ENCODE assay signal across 13 mouse cellular contexts in genomic region chr9:120116184-120116624, GRCm38 (mm10). TPM values are rescaled to one million over a fixed set of nuclear protein-coding genes. Genes with fewer than 3 reads are reported as not detected.
A peak's percentile ranks its signal among the peaks of the same experiment; 100 is the strongest.
DNase-seq lines count a peak whose midpoint lies in the region; ATAC-seq lines count a peak whose summit lies in the region.
"Had no signal": no experiment of that assay in that cellular context is flagged by ENCODE, and none has a peak within 500 bp of the region (broad histone marks: within the 10 kb centered on the region; RNA-seq: fewer than 3 reads in every experiment).

No protein-coding gene starts in this region.

- WGBS in macrophage (ENCODE audit: missing documents): 35% methylated on average over 8 of the region's 8 CpGs

- peak; percentile 54 for ATAC-seq in erythroblast, adult 5-6 weeks (replicated peaks; ENCODE audit: low FRiP score, poor library complexity, severe bottlenecking)
- ATAC-seq: Patski had no signal

- DNase-seq in spleen, adult 12 weeks (ENCODE audit: low spot score): peak; percentile 42
- DNase-seq in spleen, adult 18-20 months: no peak
- no peak for DNase-seq in left cerebral cortex, postnatal 36 days (ENCODE audit: low spot score in 2 of 2)
- no peak for DNase-seq in urinary bladder, postnatal 14 days (ENCODE audit: low spot score)
- DNase-seq in left cerebral cortex, adult 8-10 months (ENCODE audit: low spot score in 2 of 2): no peak
- DNase-seq: gastrocnemius, postnatal 36 days; kidney, adult 8-10 months; thymus, postnatal 25 days had no signal

- H3K27ac ChIP-seq in macrophage: peak overlapping the region; percentile 84
- H3K27ac ChIP-seq: embryonic facial prominence, embryonic 13.5 days had no signal

- H3K36me3 ChIP-seq in macrophage (ENCODE audit: inconsistent target): peaks cover 10% of the 10 kb centered on the region

- intact Hi-C loops in left cerebral cortex, postnatal 36 days (cut with DNase I): no loop called here

- H3K79me2 ChIP-seq in macrophage (ENCODE audit: inconsistent target): peaks cover 46% of the 10 kb centered on the region

- no peak overlapping the region for H3K4me3 ChIP-seq in macrophage (ENCODE audit: inconsistent target)
- H3K4me3 ChIP-seq: embryonic facial prominence, embryonic 13.5 days had no signal

RNA-seq across cellular contexts. Expression of gene Slc25a38, which starts 6.0 kb away (rescaled TPM):
- 79.7 and 177 TPM in 2 replicates for total RNA-seq in erythroblast, adult 5-6 weeks (2015; ENCODE audit: low replicate concordance)
- total RNA-seq in erythroblast, adult 5-6 weeks (2017; ENCODE audit: low replicate concordance): 230 and 266 TPM in 2 replicates
- 10 to 100 TPM; 11.8 to 50.5 (median 28.7) TPM for total RNA-seq in macrophage (2018; cell fraction: chromatin; rRNA removed)
- total RNA-seq in macrophage (2018; cell fraction: cytosol; rRNA removed): 10 to 100 TPM in 9 of 26 experiments, 1 to 10 TPM in 17; 4.0 to 14.9 (median 9.1) TPM
- total RNA-seq in macrophage (2018; cell fraction: nucleus; rRNA removed): 10 to 100 TPM; 16.5 to 38.4 (median 26.6) TPM
- polyA plus RNA-seq in macrophage (2018): 3.5 to 10.7 TPM (median 9.8 TPM) in 3 replicates
- total RNA-seq in left cerebral cortex, postnatal 36 days (2021): 10 to 100 TPM; 27.0 to 28.9 TPM
- total RNA-seq in left cerebral cortex, adult 8-10 months (2022): 10 to 100 TPM; 21.0 to 24.1 (median 22.5) TPM

RNA-seq across cellular contexts. Expression of gene Rpsa, which starts 11.3 kb away (rescaled TPM):
- 532 and 535 TPM in 2 replicates for total RNA-seq in erythroblast, adult 5-6 weeks (2015; ENCODE audit: low replicate concordance)
- 872 and 875 TPM in 2 replicates for total RNA-seq in erythroblast, adult 5-6 weeks (2017; ENCODE audit: low replicate concordance)
- 100 to 1,000 TPM in 10 of 26 experiments, 10 to 100 TPM in 16; 36.8 to 262 (median 89.7) TPM for total RNA-seq in macrophage (2018; cell fraction: chromatin; rRNA removed)
- 100 to 1,000 TPM; 305 to 751 (median 504) TPM for total RNA-seq in macrophage (2018; cell fraction: cytosol; rRNA removed)
- 100 to 1,000 TPM in 25 of 26 experiments, 10 to 100 TPM in 1; 77.2 to 394 (median 158) TPM for total RNA-seq in macrophage (2018; cell fraction: nucleus; rRNA removed)
- polyA plus RNA-seq in macrophage (2018): 581 to 998 TPM (median 592 TPM) in 3 replicates
- total RNA-seq in left cerebral cortex, postnatal 36 days (2021): 100 to 1,000 TPM; 361 to 417 TPM
- 100 to 1,000 TPM; 420 to 493 (median 451) TPM for total RNA-seq in left cerebral cortex, adult 8-10 months (2022)

RNA-seq across cellular contexts. Expression of gene Ccr8, which starts 24.3 kb away (rescaled TPM):
- total RNA-seq in erythroblast, adult 5-6 weeks (2015; ENCODE audit: low replicate concordance): not detected in 2 replicates
- total RNA-seq in erythroblast, adult 5-6 weeks (2017; ENCODE audit: low replicate concordance): not detected in 2 replicates
- total RNA-seq in macrophage (2018; cell fraction: chromatin; rRNA removed): not detected
- total RNA-seq in macrophage (2018; cell fraction: cytosol; rRNA removed): not detected
- not detected for total RNA-seq in macrophage (2018; cell fraction: nucleus; rRNA removed)
- polyA plus RNA-seq in macrophage (2018): not detected in 3 replicates
- total RNA-seq in left cerebral cortex, postnatal 36 days (2021): not detected
- not detected for total RNA-seq in left cerebral cortex, adult 8-10 months (2022)
- total RNA-seq: gastrocnemius, postnatal 36 days had no signal
- polyA plus RNA-seq: limb, embryonic 11.5 days; Patski had no signal

RNA-seq across cellular contexts. Expression of gene Mobp, which starts 33.3 kb away (rescaled TPM):
- not detected in 2 replicates for total RNA-seq in erythroblast, adult 5-6 weeks (2015; ENCODE audit: low replicate concordance)
- not detected in 2 replicates for total RNA-seq in erythroblast, adult 5-6 weeks (2017; ENCODE audit: low replicate concordance)
- total RNA-seq in macrophage (2018; cell fraction: chromatin; rRNA removed): not detected
- total RNA-seq in macrophage (2018; cell fraction: cytosol; rRNA removed): not detected
- not detected for total RNA-seq in macrophage (2018; cell fraction: nucleus; rRNA removed)
- not detected in 3 replicates for polyA plus RNA-seq in macrophage (2018)
- 100 to 1,000 TPM; 355 to 475 TPM for total RNA-seq in left cerebral cortex, postnatal 36 days (2021)
- 100 to 1,000 TPM; 408 to 480 (median 458) TPM for total RNA-seq in left cerebral cortex, adult 8-10 months (2022)
- total RNA-seq: gastrocnemius, postnatal 36 days had no signal
- polyA plus RNA-seq: embryonic facial prominence, embryonic 13.5 days; limb, embryonic 11.5 days; Patski had no signal

RNA-seq across cellular contexts. Expression of gene Cx3cr1, which starts 46.5 kb away (rescaled TPM):
- 6.7 and 7.3 TPM in 2 replicates for total RNA-seq in erythroblast, adult 5-6 weeks (2015; ENCODE audit: low replicate concordance)
- total RNA-seq in erythroblast, adult 5-6 weeks (2017; ENCODE audit: low replicate concordance): 8.8 and 13.7 TPM in 2 replicates
- 1 to 10 TPM in 1 of 26 experiments, under 1 TPM in 7, not detected in 18; 0.17 to 5.4 (median 0.26) TPM for total RNA-seq in macrophage (2018; cell fraction: chromatin; rRNA removed)
- total RNA-seq in macrophage (2018; cell fraction: cytosol; rRNA removed): under 1 TPM; 0.17 to 0.76 (median 0.39) TPM
- 1 to 10 TPM in 4 of 26 experiments, under 1 TPM in 21, not detected in 1; 0.30 to 2.9 (median 0.58) TPM for total RNA-seq in macrophage (2018; cell fraction: nucleus; rRNA removed)
- 0.66 to 3.0 TPM (median 0.75 TPM) in 3 replicates for polyA plus RNA-seq in macrophage (2018)
- 10 to 100 TPM; 30.9 to 32.8 TPM for total RNA-seq in left cerebral cortex, postnatal 36 days (2021)
- total RNA-seq in left cerebral cortex, adult 8-10 months (2022): 10 to 100 TPM; 33.1 to 69.0 (median 47.4) TPM
- polyA plus RNA-seq: Patski had no signal
